Mouse (Mus musculus): ENCODE data around the gene Gm11273.
A peak's percentile ranks its signal among the peaks of the same experiment; 100 is the strongest.
"Not testable (repeated sequence)": the region's sequence is repeated elsewhere in the genome, so short reads cannot be mapped to it uniquely, and the experiment has no call there.

Gm11273 gene

GRCm38 (mm10) chr13:21501182-21501581, at the start of gene Gm11273:
Gene Gm11273, minus strand, starts transcription at chr13:21501418.
- DNase-seq, result not testable (repeated sequence)

GRCm38 (mm10) chr13:21550416-21551110, 49.3 kb upstream of the Gm11273 start:
- DNase-seq, result no peak

GRCm38 (mm10) chr13:21549487-21549886, 48.3 kb upstream of the Gm11273 start:
- DNase-seq, result no peak

GRCm38 (mm10) chr13:21542708-21543107, 41.5 kb upstream of the Gm11273 start, which contains the start of gene Olfr1366:
Gene Olfr1366, minus strand, starts transcription at chr13:21542808.
- DNase-seq, result no peak

GRCm38 (mm10) chr13:21530781-21531201, 29.6 kb upstream of the Gm11273 start, which contains the start of gene Zkscan8:
Gene Zkscan8, minus strand, starts transcription at chr13:21531120.
- DNase-seq, result peak; percentile 88

- DNase-seq, result no peak
Measured at GRCm38 (mm10) chr13:21530136-21530535, 28.9 kb upstream of the Gm11273 start.

GRCm38 (mm10) chr13:21506221-21506649, 5.0 kb upstream of the Gm11273 start:
- peak; percentile 77 for DNase-seq

GRCm38 (mm10) chr13:21502296-21502695, 1.1 kb upstream of the Gm11273 start:
- no peak for DNase-seq

- peak; percentile 19 for DNase-seq
Measured at GRCm38 (mm10) chr13:21495080-21495479, 6.1 kb downstream of the Gm11273 start, which contains the start of gene AK157302. Gene AK157302, plus strand, starts transcription at chr13:21495223.

- DNase-seq, result no peak
Measured at GRCm38 (mm10) chr13:21492847-21493246, 8.4 kb downstream of the Gm11273 start.

GRCm38 (mm10) chr13:21486881-21487280, 14.3 kb downstream of the Gm11273 start:
- no peak for DNase-seq

GRCm38 (mm10) chr13:21478759-21479670, 22.2 kb downstream of the Gm11273 start, which contains the start of the genes Zkscan4 and Gm10065:
Gene Zkscan4, plus strand, starts transcription at chr13:21478907.
Gene Gm10065, minus strand, starts transcription at chr13:21479441.
- peak; percentile 38 for DNase-seq

GRCm38 (mm10) chr13:21472427-21472826, 28.8 kb downstream of the Gm11273 start:
- DNase-seq, result no peak

- no peak for DNase-seq
Measured at GRCm38 (mm10) chr13:21469097-21469496, 32.1 kb downstream of the Gm11273 start.

- DNase-seq, result peak; percentile 54
Measured at GRCm38 (mm10) chr13:21468061-21469019, 32.9 kb downstream of the Gm11273 start, which contains the start of gene Nkapl. Gene Nkapl, minus strand, starts transcription at chr13:21468509.

- DNase-seq, result no peak
Measured at GRCm38 (mm10) chr13:21467336-21467735, 33.9 kb downstream of the Gm11273 start.

- not testable (repeated sequence) for DNase-seq
Measured at GRCm38 (mm10) chr13:21462516-21462915, 38.7 kb downstream of the Gm11273 start.

- no peak for DNase-seq
Measured at GRCm38 (mm10) chr13:21456347-21456746, 44.9 kb downstream of the Gm11273 start.

- DNase-seq, result no peak
Measured at GRCm38 (mm10) chr13:21454133-21454532, 47.1 kb downstream of the Gm11273 start.

- DNase-seq, result peak; percentile 73
Measured at GRCm38 (mm10) chr13:21453449-21453848, 47.8 kb downstream of the Gm11273 start, which contains the start of gene Zscan26. Gene Zscan26, minus strand, starts transcription at chr13:21453730.

- no peak for DNase-seq
Measured at GRCm38 (mm10) chr13:21453042-21453441, 48.2 kb downstream of the Gm11273 start.

Measured in thymus, postnatal 4 days (tissue).